In the genomic region with DNA sequence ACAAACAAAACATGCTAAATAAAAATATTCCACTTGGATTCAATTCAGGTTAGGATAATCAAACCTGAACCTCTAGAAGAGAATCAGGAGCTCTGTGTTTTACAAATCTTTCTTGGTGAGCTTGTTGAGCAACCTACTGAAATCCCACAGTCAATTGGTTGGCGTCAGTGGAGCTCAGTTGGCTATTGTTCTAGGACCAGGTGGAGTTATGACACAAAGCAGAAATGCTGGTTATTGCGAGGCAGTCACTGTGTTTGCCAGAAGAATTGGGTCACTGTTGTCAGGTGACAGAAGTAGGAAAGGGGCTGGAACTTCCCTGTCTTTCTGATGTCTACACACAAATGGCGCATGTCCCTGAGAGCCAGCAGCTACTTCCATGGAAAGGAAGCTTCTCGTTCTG, we compare ENCODE assay signal across 26 mouse cellular contexts. TPM values are rescaled to one million over a fixed set of nuclear protein-coding genes. Genes with fewer than 3 reads are reported as not detected.
A peak's percentile ranks its signal among the peaks of the same experiment; 100 is the strongest.
DNase-seq lines count a peak whose midpoint lies in the region; ATAC-seq and TF ChIP-seq lines count a peak whose summit lies in the region.
"Had no signal": no experiment of that assay in that cellular context is flagged by ENCODE, and none has a peak within 500 bp of the region (broad histone marks: within the 10 kb centered on the region; RNA-seq: fewer than 3 reads in every experiment).

No protein-coding gene starts in this region.

- H3K9ac ChIP-seq in liver, postnatal 0 days (replicated peaks), result no peak overlapping the region
- H3K9ac ChIP-seq in heart, adult 2 months (ENCODE audit: low read depth, low read length), result no peak overlapping the region
- H3K9ac ChIP-seq: embryonic facial prominence, embryonic 12.5 days; embryonic facial prominence, embryonic 15.5 days; forebrain, embryonic 13.5 days; forebrain, embryonic 15.5 days; forebrain, postnatal 0 days had no signal

- intact Hi-C loops in heart, adult 2 months (cut with DNase I), result no loop called here

- no peak overlapping the region for H3K4me3 ChIP-seq in liver, postnatal 0 days (ENCODE audit: low read depth, low read length)
- H3K4me3 ChIP-seq in heart, adult 2 months, result no peak overlapping the region
- H3K4me3 ChIP-seq: embryonic facial prominence, embryonic 12.5 days; embryonic facial prominence, embryonic 15.5 days; erythroblast, embryonic 14.5 days; forebrain, embryonic 13.5 days; forebrain, embryonic 15.5 days had no signal

- H3K9me3 ChIP-seq in liver, postnatal 0 days (ENCODE audit: low read length), result no peaks in the 10 kb centered on the region
- H3K9me3 ChIP-seq: embryonic facial prominence, embryonic 12.5 days; embryonic facial prominence, embryonic 15.5 days; forebrain, embryonic 13.5 days; forebrain, embryonic 15.5 days had no signal

- H3K79me2 ChIP-seq in heart, adult 2 months (replicated peaks; ENCODE audit: control insufficient read depth, insufficient read depth, low read length), result no peaks in the 10 kb centered on the region

- H3K27ac ChIP-seq in liver, postnatal 0 days (ENCODE audit: low read depth), result no peak overlapping the region
- H3K27ac ChIP-seq in heart, adult 2 months, result no peak overlapping the region
- H3K27ac ChIP-seq: embryonic facial prominence, embryonic 12.5 days; embryonic facial prominence, embryonic 15.5 days; forebrain, embryonic 13.5 days; forebrain, embryonic 15.5 days had no signal

- no peak for TF ChIP-seq CTCF in liver, postnatal 0 days (IDR thresholded peaks at IDR 0.05; ENCODE audit: low read depth)
- TF ChIP-seq CTCF in heart, adult 2 months (IDR thresholded peaks at IDR 0.05), result no peak

- TF ChIP-seq POLR2A in heart, adult 2 months (IDR thresholded peaks at IDR 0.05; ENCODE audit: insufficient read depth, low read depth, low read length), result no peak

- DNase-seq in liver, postnatal 0 days, result no peak
- DNase-seq in liver, result no peak
- peak; percentile 70 for DNase-seq in fat pad, adult 2 months (ENCODE audit: extremely low read depth, low read depth, low spot score)
- no peak for DNase-seq in lung, postnatal 4 days
- no peak for DNase-seq in heart, adult 2 months
- DNase-seq: adrenal gland, adult 2 months; adrenal gland, postnatal 10 days; adrenal gland, postnatal 25 days; cerebellum, adult 11 months; cerebellum, adult 18-20 months; cerebellum, adult 8-10 months; cerebellum, adult 9-11 months; cerebellum, postnatal 36 days; embryo, embryonic 11 days; forebrain, postnatal 0 days had no signal

- WGBS in liver, postnatal 0 days (ENCODE audit: insufficient replicate concordance), result 81% methylated on average over 4 of the region's 4 CpGs
- WGBS in heart, adult 2 months, result 75% methylated on average over 4 of the region's 4 CpGs

- no peaks in the 10 kb centered on the region for H3K27me3 ChIP-seq in liver, postnatal 0 days (ENCODE audit: insufficient read depth, low read length)
- no peaks in the 10 kb centered on the region for H3K27me3 ChIP-seq in heart, adult 2 months (ENCODE audit: control insufficient read depth, insufficient read depth, low read length)
- H3K27me3 ChIP-seq: CH12.LX; embryonic facial prominence, embryonic 12.5 days; embryonic facial prominence, embryonic 15.5 days; forebrain, embryonic 13.5 days; forebrain, embryonic 15.5 days; Patski had no signal

- peak; percentile 41; the same call in 1 of the 2 replicates for ATAC-seq in liver, postnatal 0 days
- ATAC-seq: activated CD4-positive, CD25-positive, alpha-beta regulatory T cell, adult 4 months; CD4-positive, CD25-positive, alpha-beta regulatory T cell, adult 4 months; forebrain, embryonic 13.5 days; forebrain, embryonic 15.5 days; forebrain, postnatal 0 days; Patski had no signal

- no peaks in the 10 kb centered on the region for H3K4me1 ChIP-seq in liver, postnatal 0 days (ENCODE audit: insufficient read depth)
- H3K4me1 ChIP-seq in heart, adult 2 months (ENCODE audit: control insufficient read depth, insufficient read depth, low read length), result no peaks in the 10 kb centered on the region
- H3K4me1 ChIP-seq: embryonic facial prominence, embryonic 12.5 days; embryonic facial prominence, embryonic 15.5 days; forebrain, embryonic 15.5 days had no signal

- TF ChIP-seq EP300 in liver, postnatal 0 days (IDR thresholded peaks at IDR 0.05; ENCODE audit: low read depth), result no peak
- no peak for TF ChIP-seq EP300 in heart, adult 2 months (IDR thresholded peaks at IDR 0.05; ENCODE audit: insufficient read depth, low read depth, low read length)

- H3K4me2 ChIP-seq in liver, postnatal 0 days (ENCODE audit: low read depth, low read length), result no peak overlapping the region
- H3K4me2 ChIP-seq: embryonic facial prominence, embryonic 12.5 days; embryonic facial prominence, embryonic 15.5 days; forebrain, embryonic 13.5 days; forebrain, embryonic 15.5 days had no signal

- H3K36me3 ChIP-seq in liver, postnatal 0 days (replicated peaks; ENCODE audit: insufficient read depth, low read length), result no peaks in the 10 kb centered on the region
- no peaks in the 10 kb centered on the region for H3K36me3 ChIP-seq in heart, adult 2 months (ENCODE audit: control insufficient read depth, insufficient read depth, low read length)
- H3K36me3 ChIP-seq: embryonic facial prominence, embryonic 12.5 days; embryonic facial prominence, embryonic 15.5 days; forebrain, embryonic 15.5 days; G1E had no signal

RNA-seq across cellular contexts. Expression of a gene that starts 56.6 kb away (rescaled TPM):
- polyA plus RNA-seq in liver, postnatal 0 days (2015; fragmentation: Nextera tagmentation; extraction: Ambion mirVana), result 4.4 and 4.8 TPM in 2 replicates
- total RNA-seq in heart, adult 2 months (2021), result 10 to 100 TPM in 1 of 2 experiments, 1 to 10 TPM in 1; 8.0 to 10.3 TPM
- 4.6 and 8.4 TPM in 2 replicates for polyA plus RNA-seq in heart, adult 2 months (2012; rRNA removed)
- total RNA-seq: CH12.LX; common myeloid progenitor, adult 5-6 weeks had no signal
- polyA plus RNA-seq: activated CD4-positive, CD25-positive, alpha-beta regulatory T cell, adult 4 months; erythroblast, embryonic 14.5 days; G1E had no signal
